Mouse (Mus musculus): ENCODE measurements around the gene Egfem1.

The Egfem1 gene

GRCm38 (mm10) chr3:29081952-29082295 is at the start of gene Egfem1:
Egfem1 (plus strand) TSS chr3:29082023.
- DNase-seq = peak; percentile 3

GRCm38 (mm10) chr3:29033107-29033506 is 48.7 kb upstream of the Egfem1 start:
- DNase-seq = no peak

- DNase-seq = peak; percentile 58
These were observed 45.7 kb upstream of the Egfem1 start for GRCm38 (mm10) chr3:29036146-29036545.

GRCm38 (mm10) chr3:29036620-29037019 is 45.2 kb upstream of the Egfem1 start:
- DNase-seq = no peak

GRCm38 (mm10) chr3:29040064-29040463 is 41.8 kb upstream of the Egfem1 start:
- no peak for DNase-seq

- DNase-seq = peak; percentile 3
These were observed 35.5 kb upstream of the Egfem1 start for GRCm38 (mm10) chr3:29046281-29046680.

- DNase-seq = no peak
These were observed 34.4 kb upstream of the Egfem1 start for GRCm38 (mm10) chr3:29047273-29047932.

- no peak for DNase-seq
These were observed 18.7 kb upstream of the Egfem1 start for GRCm38 (mm10) chr3:29063156-29063555.

GRCm38 (mm10) chr3:29068428-29069098 is 13.3 kb upstream of the Egfem1 start:
- DNase-seq = no peak

- no peak for DNase-seq
These were observed 10.5 kb upstream of the Egfem1 start for GRCm38 (mm10) chr3:29071315-29071714.

GRCm38 (mm10) chr3:29081517-29081916 is 306 bp upstream of the Egfem1 start:
- DNase-seq = peak; percentile 47

- DNase-seq = peak; percentile 53
These were observed 623 bp downstream of the Egfem1 start for GRCm38 (mm10) chr3:29082296-29082995.

- DNase-seq = no peak
These were observed 1.1 kb downstream of the Egfem1 start for GRCm38 (mm10) chr3:29082996-29083350.

- DNase-seq = no peak
These were observed 16.6 kb downstream of the Egfem1 start for GRCm38 (mm10) chr3:29098467-29098866.

GRCm38 (mm10) chr3:29106016-29106723 is 24.3 kb downstream of the Egfem1 start:
- DNase-seq = no peak

GRCm38 (mm10) chr3:29107134-29107533 is 25.3 kb downstream of the Egfem1 start:
- DNase-seq = no peak

GRCm38 (mm10) chr3:29110321-29110720 is 28.5 kb downstream of the Egfem1 start:
- DNase-seq = no peak

- no peak for DNase-seq
These were observed 32.7 kb downstream of the Egfem1 start for GRCm38 (mm10) chr3:29114517-29114916.

GRCm38 (mm10) chr3:29117379-29117778 is 35.6 kb downstream of the Egfem1 start:
- DNase-seq = no peak

- DNase-seq = no peak
These were observed 40.7 kb downstream of the Egfem1 start for GRCm38 (mm10) chr3:29122556-29122955.

- DNase-seq = peak; percentile 62
These were observed 50.5 kb downstream of the Egfem1 start for GRCm38 (mm10) chr3:29132054-29132931.

GRCm38 (mm10) chr3:29134509-29134908 is 52.7 kb downstream of the Egfem1 start:
- peak; percentile 40 for DNase-seq
